Mouse (Mus musculus): ENCODE results near the gene Lemd1.

Gene Lemd1

DNA sequence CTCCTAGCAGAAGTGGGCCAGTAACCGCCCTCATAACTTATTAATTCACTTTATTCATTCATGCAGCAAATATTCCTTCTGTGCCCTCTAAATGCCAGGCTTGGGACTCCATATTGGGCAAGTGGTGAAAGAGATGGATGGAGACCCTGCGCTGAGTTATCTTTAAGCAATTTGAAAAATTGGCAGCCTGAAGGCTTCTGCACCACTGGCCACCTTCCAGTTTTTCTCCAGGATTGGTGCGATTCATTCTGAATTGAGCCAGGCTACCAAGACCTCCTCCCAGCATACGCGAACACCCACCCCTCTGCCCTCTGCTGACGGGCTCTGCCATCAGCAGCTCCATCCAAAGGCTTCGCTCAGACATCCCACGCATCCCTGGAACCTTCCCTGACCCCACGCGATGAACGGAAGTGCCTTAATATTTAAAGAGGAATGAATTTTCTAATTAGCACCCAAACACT is 96.8 kb downstream of the Lemd1 start:
- no peak for DNase-seq (ENCODE audit: low read depth, low spot score)

DNA sequence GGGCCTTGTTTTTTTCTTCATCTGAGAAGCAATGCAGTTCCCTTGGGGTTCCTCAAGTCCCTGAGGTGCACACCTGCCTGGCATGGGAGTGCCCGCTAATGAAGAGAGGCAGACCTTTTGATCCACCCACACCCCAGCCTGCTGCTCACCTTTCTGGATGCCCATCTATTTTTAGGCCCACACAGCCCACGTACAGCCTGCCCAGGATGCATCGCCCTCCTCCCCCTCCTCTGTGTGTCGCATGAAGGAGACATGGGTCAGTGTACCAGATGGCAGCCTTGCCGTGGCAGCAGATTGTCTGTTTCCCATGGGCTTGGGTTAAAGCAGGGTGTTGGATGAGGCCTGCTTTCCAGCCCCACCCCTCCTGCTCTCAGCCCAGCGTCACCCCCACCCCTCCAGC is 98.7 kb downstream of the Lemd1 start:
- DNase-seq (ENCODE audit: low read depth, low spot score): peak; percentile 14

DNA sequence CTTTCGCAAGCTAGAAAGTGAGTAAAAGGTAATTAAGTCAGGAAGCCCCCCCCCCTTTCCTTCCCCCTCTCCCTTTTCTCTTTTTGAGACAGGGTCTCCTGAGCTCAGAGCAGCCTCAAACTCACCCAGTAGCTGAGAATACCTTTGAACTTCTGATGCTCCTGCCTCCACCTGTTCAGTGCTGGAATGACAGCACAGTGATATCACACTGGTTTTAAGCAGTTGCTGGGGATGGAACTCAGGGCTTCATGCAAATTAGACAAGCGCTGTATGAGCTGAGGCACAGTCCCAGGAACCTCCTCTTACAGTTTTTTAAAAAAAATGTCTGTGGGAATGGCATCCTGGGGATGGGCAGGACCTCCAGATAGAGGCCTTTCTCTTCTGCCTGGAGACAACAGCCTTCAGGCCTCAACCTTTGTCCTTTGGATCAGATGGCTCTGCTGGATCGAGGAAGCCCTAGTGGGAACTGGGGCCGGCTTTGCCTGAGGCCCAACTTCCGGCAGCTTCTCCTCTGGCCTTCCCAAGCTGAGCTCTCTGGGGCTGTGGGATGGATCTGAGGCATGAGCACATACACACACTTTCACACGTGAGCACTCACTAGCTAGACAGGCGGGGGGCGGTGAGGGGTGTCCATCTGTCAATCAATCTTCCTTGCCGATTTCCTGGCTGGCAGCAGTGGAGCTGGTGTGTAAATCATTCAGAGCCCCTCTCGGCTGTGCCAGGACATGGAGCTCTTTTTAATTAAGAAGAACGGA is 99.9 kb downstream of the Lemd1 start:
- DNase-seq (ENCODE audit: low read depth, low spot score): no peak

DNA sequence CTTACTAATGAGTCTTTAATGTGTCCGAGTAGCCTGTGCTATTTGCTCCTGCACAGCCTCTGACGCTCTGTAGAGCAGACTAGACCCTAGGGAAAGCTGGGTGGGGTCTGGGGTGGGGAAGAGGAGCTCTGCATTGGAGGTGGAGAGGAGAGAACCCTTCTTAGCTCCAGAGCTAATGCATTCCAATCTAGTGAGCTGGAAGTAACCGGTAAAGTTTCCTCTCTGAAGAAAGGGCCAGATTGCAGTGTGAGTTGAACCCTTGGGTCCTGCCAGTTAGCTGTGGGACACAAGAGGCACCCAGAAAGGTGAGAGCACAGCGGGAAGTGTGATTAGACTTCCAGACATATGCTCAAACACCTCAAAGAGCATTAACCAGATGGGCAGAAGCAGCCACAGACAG is 100.5 kb downstream of the Lemd1 start:
- DNase-seq (ENCODE audit: low read depth, low spot score): no peak

DNA sequence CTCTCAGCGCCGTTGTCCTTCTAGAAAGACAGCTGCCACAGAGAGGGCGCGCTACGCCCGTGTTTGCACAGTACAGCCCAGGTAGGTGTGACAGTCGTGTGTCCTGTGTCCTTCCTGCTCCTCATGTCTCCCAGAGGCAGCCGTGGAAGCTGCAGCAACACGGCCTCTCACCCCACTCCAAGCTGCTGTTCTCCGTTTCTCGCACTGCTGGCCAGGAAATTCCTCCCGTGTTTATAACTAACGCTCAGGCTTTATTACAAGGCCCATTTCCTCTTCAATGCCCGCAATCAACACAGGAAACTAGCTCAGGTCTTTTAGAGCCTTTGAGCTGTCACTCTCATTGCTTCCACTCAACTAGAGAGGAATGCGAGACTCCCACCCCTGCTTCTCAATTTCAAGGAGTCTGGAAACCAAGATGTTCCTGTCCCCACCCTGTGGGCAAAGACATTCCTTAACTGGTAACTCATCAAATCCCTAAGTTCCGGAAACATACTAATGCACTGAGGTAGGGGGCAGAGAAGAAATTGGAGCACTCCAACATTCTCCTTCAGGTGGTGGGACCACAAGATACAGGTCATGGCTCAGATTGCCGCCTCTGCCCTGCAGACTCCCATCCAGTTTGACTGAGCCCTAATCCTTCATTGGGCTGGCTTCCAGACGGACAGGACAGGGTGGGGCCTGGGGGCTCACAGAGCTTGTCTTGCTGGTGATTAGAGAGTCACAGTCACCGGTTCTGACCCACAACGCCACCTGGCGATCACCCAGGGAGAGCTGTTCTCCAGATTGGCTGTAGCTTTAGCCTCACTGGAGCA is 101.3 kb downstream of the Lemd1 start:
- DNase-seq (ENCODE audit: low read depth, low spot score): peak; percentile 24

DNA sequence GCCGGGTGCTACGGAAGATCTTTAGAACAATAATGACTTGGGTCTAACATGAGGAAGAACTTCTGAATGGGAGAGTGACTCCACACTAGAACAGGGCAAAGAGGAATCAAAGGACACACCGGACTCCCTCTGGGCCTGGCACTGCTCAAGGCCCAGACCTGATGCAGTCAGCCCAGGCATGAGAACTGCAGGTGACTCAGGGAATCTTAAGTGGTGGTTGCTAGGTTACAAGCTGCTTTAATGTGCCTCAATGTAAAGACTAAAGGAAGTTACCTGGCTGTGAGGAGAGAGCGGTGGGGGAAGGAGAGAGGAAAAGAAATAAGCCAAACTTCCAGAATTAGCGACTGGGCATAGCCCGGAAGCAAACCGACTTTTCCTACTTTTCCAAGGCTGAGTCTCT is 104.3 kb downstream of the Lemd1 start:
- no peak for DNase-seq (ENCODE audit: low read depth, low spot score)

DNA sequence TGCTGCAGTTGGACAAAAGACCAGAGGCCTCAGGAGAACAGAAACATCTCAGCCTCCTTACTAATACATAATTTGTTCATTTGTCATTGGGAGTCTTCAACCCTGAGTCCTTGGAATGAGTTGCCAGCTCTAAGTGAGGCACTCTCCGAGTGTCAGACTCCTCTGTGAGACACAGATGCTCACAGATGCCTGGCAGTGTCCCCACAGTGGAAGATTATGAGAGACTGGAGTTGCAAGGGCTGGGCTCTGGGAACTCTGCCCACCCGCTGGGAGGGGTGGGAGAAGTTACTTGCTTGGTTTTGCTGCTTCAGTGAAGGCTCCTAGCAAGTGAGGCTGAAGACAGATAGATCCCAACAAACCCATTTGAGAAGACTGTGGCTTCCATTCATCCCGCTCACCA is 104.8 kb downstream of the Lemd1 start:
- DNase-seq (ENCODE audit: low read depth, low spot score): no peak

DNA sequence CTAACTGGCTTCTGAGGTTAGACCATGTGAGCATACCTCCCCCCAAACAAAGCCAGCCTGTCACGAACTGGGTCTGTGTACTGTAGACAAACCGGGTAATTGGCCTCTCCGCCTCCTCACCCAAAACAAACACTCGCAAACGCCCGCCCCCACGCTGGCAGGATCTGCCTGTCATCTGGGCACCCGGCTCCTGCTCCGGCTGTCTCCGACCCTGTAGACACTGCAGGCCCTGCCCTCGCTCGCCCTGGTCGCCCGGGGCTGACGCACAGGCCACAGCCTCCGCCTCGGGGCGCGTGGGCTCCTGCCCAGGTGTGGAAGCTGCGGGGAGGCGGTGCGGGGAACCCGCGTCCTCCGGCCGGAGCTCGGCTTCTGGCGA is 107.2 kb downstream of the Lemd1 start, which contains the start of gene Klhdc8a:
Klhdc8a (plus strand) TSS at position 202 of the 376 bp plus-strand sequence.
- DNase-seq (ENCODE audit: low read depth, low spot score): no peak

DNA sequence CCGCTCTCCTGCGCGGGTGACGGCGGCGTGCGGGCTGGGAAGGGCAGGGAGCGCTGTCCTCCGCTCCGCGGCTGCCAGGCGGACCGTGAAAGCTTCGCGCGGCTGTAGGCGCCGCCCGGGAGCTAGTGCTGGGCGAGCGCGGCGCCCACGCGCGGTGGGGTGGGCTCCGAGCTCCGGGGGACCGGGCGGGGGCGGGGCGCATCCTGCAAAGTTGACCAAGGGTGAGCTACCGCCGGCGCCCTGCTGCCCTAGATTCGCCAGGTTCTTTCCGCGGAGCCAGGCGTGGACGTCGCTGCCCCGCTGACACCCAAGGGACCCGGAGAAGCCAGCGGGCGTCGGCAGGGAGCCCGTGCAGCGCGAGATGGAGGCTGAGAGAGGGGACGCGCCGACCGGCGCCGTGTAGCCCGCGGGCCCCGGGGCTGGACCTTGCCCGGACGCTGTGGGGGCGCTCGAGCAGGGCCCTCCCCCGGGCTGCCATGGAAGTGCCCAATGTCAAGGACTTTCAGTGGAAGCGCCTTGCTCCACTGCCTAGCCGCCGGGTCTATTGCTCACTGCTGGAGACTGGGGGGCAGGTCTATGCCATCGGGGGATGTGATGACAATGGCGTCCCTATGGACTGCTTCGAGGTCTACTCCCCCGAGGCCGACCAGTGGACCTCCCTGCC is 107.7 kb downstream of the Lemd1 start:
- no peak for DNase-seq (ENCODE audit: low read depth, low spot score)

DNA sequence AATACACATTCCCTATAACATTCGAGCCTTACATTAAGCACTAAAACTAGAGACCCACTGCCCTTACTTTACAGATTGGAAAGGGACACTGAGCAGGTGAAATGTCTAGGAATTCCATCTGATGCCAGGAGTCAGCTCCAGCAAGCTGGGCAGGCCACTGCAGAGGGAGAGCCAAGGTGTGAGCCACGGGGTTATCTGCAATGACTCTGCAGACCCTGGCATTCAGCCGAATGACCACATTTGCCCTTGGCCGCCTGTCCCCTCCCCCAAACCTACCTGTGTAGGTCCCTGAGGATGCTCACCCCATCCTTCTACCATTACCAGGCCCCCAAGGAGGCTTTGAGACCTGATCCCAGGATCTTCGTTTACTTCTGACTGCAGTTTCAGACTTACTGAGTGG is 108.5 kb downstream of the Lemd1 start:
- no peak for DNase-seq (ENCODE audit: low read depth, low spot score)

DNA sequence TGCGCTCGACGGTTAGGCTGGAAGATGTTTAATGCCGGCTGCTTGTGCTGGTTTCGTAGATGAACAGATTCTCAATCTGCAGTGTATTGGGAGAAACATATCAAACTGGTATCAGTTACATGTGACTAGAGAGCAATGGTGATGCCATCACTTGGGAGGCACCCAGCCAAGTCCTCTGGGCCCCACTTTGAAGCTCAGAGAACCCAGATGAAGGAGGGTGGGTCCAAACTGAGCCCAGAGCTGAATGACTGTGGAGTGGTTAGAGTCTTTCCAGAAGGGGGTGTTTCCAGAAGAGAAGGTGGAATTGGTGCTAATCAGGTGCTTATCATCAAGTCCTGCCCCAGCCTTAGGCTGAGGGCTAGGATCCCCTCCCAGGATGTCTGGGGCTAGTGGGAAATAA is 110.0 kb downstream of the Lemd1 start:
- DNase-seq (ENCODE audit: low read depth, low spot score): no peak

DNA sequence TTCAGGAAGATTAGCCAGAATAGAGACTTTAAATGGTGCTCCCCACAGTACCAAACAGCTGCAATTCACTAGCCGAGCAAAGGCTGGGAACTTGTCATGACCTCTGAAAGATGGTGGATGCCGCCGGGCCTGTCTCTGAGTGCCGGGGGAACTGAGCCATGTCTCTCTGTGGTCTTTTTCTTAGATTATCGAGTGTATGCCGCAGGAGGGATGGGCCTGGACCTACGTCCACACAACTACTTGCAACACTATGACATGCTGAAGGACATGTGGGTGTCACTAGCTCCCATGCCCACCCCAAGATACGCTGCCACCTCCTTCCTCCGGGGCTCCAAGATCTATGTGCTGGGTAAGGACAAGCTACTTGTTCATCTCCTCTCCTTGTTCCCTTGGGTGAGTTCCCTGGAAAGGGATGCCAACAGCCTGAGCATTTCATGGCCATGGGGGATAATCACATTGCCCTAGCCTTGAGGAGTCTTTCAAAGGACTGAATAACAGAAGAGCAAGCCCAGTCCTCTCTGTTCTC is 111.2 kb downstream of the Lemd1 start:
- no peak for DNase-seq (ENCODE audit: low read depth, low spot score)

DNA sequence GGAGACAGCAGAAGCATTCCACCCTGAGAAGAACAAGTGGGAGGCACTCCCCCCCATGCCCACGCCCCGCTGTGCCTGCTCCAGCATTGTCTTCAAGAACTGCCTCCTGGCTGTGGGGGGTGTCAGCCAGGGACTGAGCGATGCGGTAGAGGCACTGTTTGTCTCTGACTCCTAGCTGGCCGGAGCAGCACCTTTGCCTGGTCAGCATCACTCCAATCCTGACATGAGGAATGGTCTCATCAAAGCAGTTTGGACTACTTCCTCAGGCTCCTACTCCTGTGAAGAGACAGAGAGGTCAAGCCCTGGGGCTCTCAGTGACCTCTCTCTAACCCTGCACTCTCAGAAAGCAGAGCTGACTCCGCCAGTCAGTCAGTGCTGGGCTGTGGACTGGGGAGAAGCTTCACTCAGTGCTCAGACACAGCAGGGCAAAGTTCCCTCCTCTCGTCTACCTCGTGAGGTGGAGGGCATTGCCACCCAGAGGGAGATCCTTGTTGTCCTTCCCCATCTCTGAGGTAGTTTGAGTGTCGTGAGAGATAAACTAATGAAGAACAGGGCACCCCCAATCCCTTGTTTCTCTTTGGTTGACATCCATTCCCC is 113.5 kb downstream of the Lemd1 start:
- DNase-seq (ENCODE audit: low read depth, low spot score): no peak

DNA sequence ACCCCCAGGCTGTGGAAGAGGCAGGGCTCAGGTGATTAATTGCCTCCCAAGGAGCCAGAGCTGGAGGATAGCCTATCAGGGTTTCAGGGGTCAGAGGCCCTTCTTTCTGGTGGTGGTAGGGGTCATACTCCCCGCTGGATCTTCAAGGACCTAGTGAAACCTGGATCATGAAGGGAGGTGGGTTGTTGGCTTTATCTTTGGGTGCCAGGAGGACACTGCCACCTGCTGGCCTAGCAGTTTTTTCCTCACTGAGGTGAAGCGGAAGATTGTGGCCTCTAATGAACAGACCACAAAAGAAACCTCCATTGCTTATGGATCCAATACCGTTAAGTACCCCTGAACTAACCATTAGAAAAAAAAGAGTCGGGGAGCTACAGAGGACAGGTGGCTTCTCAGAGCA is 114.9 kb downstream of the Lemd1 start:
- DNase-seq (ENCODE audit: low read depth, low spot score): peak; percentile 40

DNA sequence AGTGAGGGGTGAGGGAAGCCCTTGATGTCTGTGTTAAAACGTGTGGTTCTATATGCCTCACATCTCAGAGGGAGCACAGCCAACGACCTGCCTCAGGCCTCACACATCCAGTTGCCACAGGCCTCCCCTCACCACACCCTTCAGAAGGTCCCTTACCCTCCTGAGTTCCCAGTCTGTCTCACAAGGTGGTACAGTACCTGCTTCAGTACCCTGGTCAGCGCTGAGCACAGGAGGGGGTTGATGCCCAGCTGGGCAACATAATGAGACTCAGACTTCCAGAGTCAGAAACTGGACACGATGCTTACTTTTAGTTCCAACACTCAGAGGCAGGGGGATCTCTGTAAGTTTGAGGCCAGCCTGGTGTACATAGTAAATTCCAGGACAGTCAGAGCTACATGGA is 115.6 kb downstream of the Lemd1 start:
- no peak for DNase-seq (ENCODE audit: low read depth, low spot score)

DNA sequence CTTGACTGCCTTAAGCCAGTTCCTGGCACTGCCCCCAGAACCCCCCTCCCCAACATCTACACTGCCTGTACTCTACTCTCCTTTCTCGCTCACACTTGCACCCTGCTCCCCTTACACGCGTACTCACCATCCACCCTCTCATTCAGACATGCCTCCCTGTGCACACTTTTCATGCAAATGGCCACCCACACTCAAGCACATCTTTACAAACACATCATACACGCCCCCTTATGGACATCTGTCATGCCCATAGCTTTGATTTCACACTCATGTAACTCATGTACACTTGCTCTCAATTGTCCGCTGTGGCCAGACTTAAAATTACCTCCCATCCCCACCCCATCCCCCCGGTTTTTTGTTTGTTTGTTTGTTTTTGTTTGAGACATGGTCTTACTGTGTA is 116.7 kb downstream of the Lemd1 start:
- DNase-seq (ENCODE audit: low read depth, low spot score): no peak

DNA sequence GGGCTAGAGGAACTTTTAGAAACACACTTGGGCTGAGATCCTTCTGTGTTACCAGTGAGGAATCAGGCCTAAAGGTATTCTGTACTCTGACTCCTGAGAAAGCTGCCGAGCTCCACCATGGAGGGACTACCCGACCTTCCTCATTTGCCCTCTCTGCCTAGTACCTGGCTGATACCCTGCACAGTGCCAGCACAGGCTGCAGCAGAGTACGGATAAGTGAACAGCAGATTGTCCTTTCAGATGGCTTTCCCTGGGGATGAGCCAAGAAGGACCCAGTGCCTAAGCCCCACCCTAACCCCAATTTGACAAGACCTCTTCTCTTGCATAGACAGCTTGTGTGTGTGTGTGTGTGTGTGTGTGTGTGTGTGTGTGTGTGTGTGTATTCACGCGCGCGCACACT is 117.4 kb downstream of the Lemd1 start:
- DNase-seq (ENCODE audit: low read depth, low spot score): no peak

Data from A20 (cell line).